Mouse (Mus musculus) C2C12 (cell line): Measurements from ENCODE around the gene Gm20708. TPM values are rescaled to one million over a fixed set of nuclear protein-coding genes. Genes with fewer than 3 reads are reported as not detected.

Experiments used
- H3K27me3 ChIP-seq: one replicate; pipeline ENCODE4 v1.6.1; 2011; ENCODE audit not compliant: control insufficient read depth, insufficient read depth, insufficient read length
- H3K36me3 ChIP-seq: one replicate; pipeline ENCODE4 v1.6.1; 2011; ENCODE audit not compliant: control insufficient read depth, insufficient read depth
- H3K4me3 ChIP-seq: one replicate; pipeline ENCODE4 v1.5.1; 2011; ENCODE audit warnings: mild to moderate bottlenecking, control low read depth; ENCODE audit not compliant: poor library complexity, insufficient read depth, severe bottlenecking
- H3K79me2 ChIP-seq: one replicate; pipeline ENCODE4 v1.6.1; 2011; ENCODE audit not compliant: control insufficient read depth, insufficient read depth
- H3K79me3 ChIP-seq: one replicate; pipeline ENCODE4 v1.6.1; 2011; ENCODE audit warnings: low read depth, control low read depth
- H3ac ChIP-seq: one replicate; pipeline ENCODE3; 2011; ENCODE audit warnings: low read depth; ENCODE audit not compliant: control insufficient read depth, insufficient read length
- CEBPB ChIP-seq: IDR thresholded peaks from one replicate; pipeline ENCODE4 v1.6.1; 2011; ENCODE audit warnings: low read depth, mild to moderate bottlenecking, control low read depth, moderate library complexity
- CTCF ChIP-seq: IDR thresholded peaks from one replicate; pipeline ENCODE4 v1.5.1; 2011; ENCODE audit not compliant: control insufficient read depth, insufficient read depth, insufficient read length
- FOSL1 ChIP-seq: IDR thresholded peaks from one replicate; pipeline ENCODE4 v1.8.0; 2011; ENCODE audit warnings: mild to moderate bottlenecking, low read length; ENCODE audit not compliant: poor library complexity, insufficient read depth, severe bottlenecking
- MAX ChIP-seq: IDR thresholded peaks from one replicate; pipeline ENCODE4 v1.6.1; 2011; ENCODE audit warnings: mild to moderate bottlenecking, control low read depth
- MYOD1 ChIP-seq: IDR thresholded peaks from one replicate; pipeline ENCODE4 v1.6.1; 2011; ENCODE audit warnings: low read depth; ENCODE audit not compliant: control insufficient read depth, insufficient read length
- MYOG ChIP-seq: IDR thresholded peaks from one replicate; pipeline ENCODE4 v1.6.1; 2011; ENCODE audit not compliant: control insufficient read depth, insufficient read length; ENCODE audit errors: extremely low read depth
- USF1 ChIP-seq: IDR thresholded peaks from one replicate; pipeline ENCODE4 v1.6.1; 2011; ENCODE audit warnings: low read depth, mild to moderate bottlenecking, control low read depth, moderate library complexity
- polyA plus RNA-seq: library from polyadenylated mRNA; unstranded; fragments of >200 nt; fragmentation: generic; extraction: Trizol; gene quantifications from one replicate; pipeline ENCODE4 v1.2.1, GENCODE M21; 2012; ENCODE audit warnings: missing spikeins

Gene Gm20708
- polyA plus RNA-seq, 1 experiment, result 0.16 TPM

GRCm38 (mm10) chr11:117826916-117827315, 17.4 kb downstream of the Gm20708 start:
- Histone ChIP-seq H3ac (no peak overlapping the region), H3K4me3 (no peak overlapping the region), H3K79me3 (peaks cover 25% of the 10 kb centered on the region), H3K36me3 (peaks cover 20% of the 10 kb centered on the region), H3K27me3 (no peaks in the 10 kb centered on the region), H3K79me2 (peaks cover 48% of the 10 kb centered on the region)
- TF ChIP-seq FOSL1, result no peak
- no peak for TF ChIP-seq CEBPB
- TF ChIP-seq MYOG, result no peak
- no peak for TF ChIP-seq MAX
- no peak for TF ChIP-seq MYOD1
- no peak for TF ChIP-seq USF1
- no peak for TF ChIP-seq CTCF

- peaks cover 44% of the 10 kb centered on the region for H3K79me2 ChIP-seq
- no peak overlapping the region for H3K4me3 ChIP-seq
- no peaks in the 10 kb centered on the region for H3K27me3 ChIP-seq
- H3ac ChIP-seq, result no peak overlapping the region
- peaks cover 15% of the 10 kb centered on the region for H3K36me3 ChIP-seq
- TF ChIP-seq CEBPB (peak; percentile 49), USF1 (no peak), MYOG (no peak), CTCF (no peak), MYOD1 (peak; percentile 51), FOSL1 (no peak), MAX (no peak)
- H3K79me3 ChIP-seq, result peaks cover 21% of the 10 kb centered on the region
Measured at GRCm38 (mm10) chr11:117827386-117827785, 17.9 kb downstream of the Gm20708 start.

- Histone ChIP-seq H3K79me2 (peaks cover 38% of the 10 kb centered on the region), H3ac (no peak overlapping the region), H3K4me3 (no peak overlapping the region), H3K36me3 (peaks cover 11% of the 10 kb centered on the region), H3K27me3 (no peaks in the 10 kb centered on the region), H3K79me3 (peaks cover 18% of the 10 kb centered on the region)
- no peak for TF ChIP-seq MYOD1
- no peak for TF ChIP-seq MYOG
- no peak for TF ChIP-seq MAX
- no peak for TF ChIP-seq FOSL1
- TF ChIP-seq CTCF, result no peak
- no peak for TF ChIP-seq USF1
- no peak for TF ChIP-seq CEBPB
Measured at GRCm38 (mm10) chr11:117828149-117828887, 18.9 kb downstream of the Gm20708 start.

DNA sequence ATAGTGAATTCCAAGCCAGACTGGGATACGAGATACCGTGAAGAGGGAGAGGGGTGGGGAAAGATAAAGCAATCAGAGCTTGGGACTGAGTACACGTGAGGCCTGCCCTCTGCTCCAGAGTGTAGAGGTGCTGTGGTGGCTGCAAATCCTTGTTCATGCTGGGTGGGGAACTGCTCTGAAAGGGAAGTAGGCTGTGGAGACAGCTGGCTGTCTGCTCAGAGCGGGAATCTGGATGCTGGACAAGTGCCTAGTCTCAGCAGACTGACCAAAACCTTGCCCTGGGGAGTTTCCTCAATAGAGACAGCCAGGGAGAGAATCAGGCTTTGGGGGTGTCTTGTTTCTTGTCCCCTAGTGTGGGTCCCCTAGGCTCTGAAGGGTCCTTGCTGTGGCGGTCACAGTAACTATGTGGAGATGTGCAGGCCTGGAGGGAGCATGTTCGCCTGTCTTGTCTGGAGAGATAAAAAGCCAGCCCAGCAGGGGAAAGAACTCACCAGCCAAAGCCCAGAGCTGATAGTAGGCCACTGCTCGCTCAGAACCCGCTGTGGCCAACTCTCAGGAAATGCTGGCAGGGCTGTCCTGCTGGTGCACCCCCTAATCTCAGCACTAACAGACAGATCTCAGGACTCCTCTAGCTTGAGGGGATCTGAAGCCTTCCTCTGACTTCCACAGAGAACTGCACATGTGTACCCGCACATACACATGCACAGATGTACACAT, 19.6 kb downstream of the Gm20708 start:
- peaks cover 3% of the 10 kb centered on the region for H3K36me3 ChIP-seq
- no peak overlapping the region for H3ac ChIP-seq
- H3K27me3 ChIP-seq, result no peaks in the 10 kb centered on the region

GRCm38 (mm10) chr11:117829671-117830215, 20.3 kb downstream of the Gm20708 start:
- H3K36me3 ChIP-seq, result no peaks in the 10 kb centered on the region
- H3K4me3 ChIP-seq, result no peak overlapping the region
- H3ac ChIP-seq, result no peak overlapping the region
- H3K27me3 ChIP-seq, result no peaks in the 10 kb centered on the region
- H3K79me3 ChIP-seq, result peaks cover 6% of the 10 kb centered on the region
- TF ChIP-seq MAX, result no peak
- TF ChIP-seq USF1, result no peak
- no peak for TF ChIP-seq MYOD1
- TF ChIP-seq MYOG, result no peak
- TF ChIP-seq FOSL1, result no peak
- no peak for TF ChIP-seq CEBPB
- TF ChIP-seq CTCF, result no peak
- H3K79me2 ChIP-seq, result peaks cover 23% of the 10 kb centered on the region

More for the DNA sequence above, 19.6 kb downstream of the Gm20708 start:
- TF ChIP-seq MYOD1 (peak; percentile 42), MAX (no peak), FOSL1 (no peak), USF1 (peak; percentile 28), CEBPB (no peak), CTCF (no peak), MYOG (no peak)
- H3K79me2 ChIP-seq, result peaks cover 30% of the 10 kb centered on the region
- no peak overlapping the region for H3K4me3 ChIP-seq
- peaks cover 11% of the 10 kb centered on the region for H3K79me3 ChIP-seq
